Mouse (Mus musculus): ENCODE results near the gene Frrs1. TPM values are rescaled to one million over a fixed set of nuclear protein-coding genes. Genes with fewer than 3 reads are reported as not detected.

The Frrs1 gene
- polyA plus RNA-seq, 1 experiment from 2014 or later, result 10.6 TPM

DNA sequence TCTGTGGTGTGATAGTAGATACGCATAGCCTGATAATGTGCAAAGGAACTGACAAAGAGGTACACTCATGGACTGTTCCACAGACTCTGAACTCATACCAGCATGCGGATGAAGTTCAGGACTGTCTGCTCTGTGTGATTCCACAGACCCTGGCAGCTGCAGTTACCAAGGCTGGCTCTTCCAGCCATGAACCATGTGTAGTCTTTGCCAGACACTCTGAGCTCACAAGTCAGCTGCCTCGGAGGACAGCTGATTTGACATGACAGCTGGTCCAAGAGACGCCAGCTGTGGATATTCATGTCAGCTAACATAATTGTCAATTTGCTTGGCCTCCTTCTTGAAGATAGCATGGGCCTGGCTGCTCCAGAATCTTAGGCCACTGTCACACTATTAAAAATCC, 69.7 kb downstream of the Frrs1 start:
- WGBS, result 85% methylated on average over 4 of the region's 4 CpGs
- no peaks in the 10 kb centered on the region for H3K27me3 ChIP-seq (ENCODE audit: control insufficient read depth, insufficient read depth, low read length)
- 0 out of 2 replicates have a peak, but pooled peaks have one; percentile 29 for ATAC-seq (replicated peaks; ENCODE audit: insufficient number of reproducible peaks, low FRiP score, low TSS enrichment, low read depth)

DNA sequence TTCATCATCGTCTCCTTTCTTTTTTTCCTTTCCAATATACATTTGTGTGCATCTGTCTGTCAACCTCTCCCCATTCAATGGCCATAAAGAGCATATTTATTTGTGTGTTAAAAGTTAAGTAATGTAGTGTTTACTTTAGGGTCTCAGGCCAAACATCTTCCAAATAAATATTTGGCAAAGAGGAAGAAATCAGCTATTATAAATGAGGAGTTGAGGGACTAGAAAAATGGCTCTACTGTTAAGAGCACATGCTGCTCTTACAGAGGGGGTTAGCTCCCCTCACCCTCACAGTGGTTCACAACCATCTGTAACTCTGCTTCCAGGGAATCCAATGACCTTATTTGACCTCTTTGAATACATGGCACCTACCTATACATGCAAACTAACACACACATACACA, 73.9 kb downstream of the Frrs1 start:
- Histone ChIP-seq H3K9me3 (replicated peaks; ENCODE audit: control insufficient read depth, low read length) (no peaks in the 10 kb centered on the region), H3K36me3 (replicated peaks; ENCODE audit: control insufficient read depth, insufficient read depth, low read depth, low read length) (no peaks in the 10 kb centered on the region), H3K27me3 (ENCODE audit: control insufficient read depth, insufficient read depth, low read length) (no peaks in the 10 kb centered on the region), H3K27ac (replicated peaks; ENCODE audit: low read depth, low read length) (no peak overlapping the region), H3K4me1 (ENCODE audit: control insufficient read depth, insufficient read depth, low read length) (no peaks in the 10 kb centered on the region), H3K9ac (replicated peaks; ENCODE audit: low read length) (no peak overlapping the region), H3K4me3 (ENCODE audit: low read depth, low read length) (no peak overlapping the region), H3K4me2 (ENCODE audit: low read depth, low read length) (no peak overlapping the region)
- 85% methylated on average over 1 of the region's 1 CpGs for WGBS
- no peak for ATAC-seq (replicated peaks; ENCODE audit: insufficient number of reproducible peaks, low FRiP score, low TSS enrichment, low read depth)
- no peak for DNase-seq (ENCODE audit: low spot score)

More for the DNA sequence above, 69.7 kb downstream of the Frrs1 start:
- Histone ChIP-seq H3K4me2 (ENCODE audit: low read depth, low read length) (no peak overlapping the region), H3K9ac (replicated peaks; ENCODE audit: low read length) (no peak overlapping the region), H3K4me1 (ENCODE audit: control insufficient read depth, insufficient read depth, low read length) (no peaks in the 10 kb centered on the region), H3K27ac (replicated peaks; ENCODE audit: low read depth, low read length) (no peak overlapping the region), H3K4me3 (ENCODE audit: low read depth, low read length) (no peak overlapping the region), H3K36me3 (replicated peaks; ENCODE audit: control insufficient read depth, insufficient read depth, low read depth, low read length) (no peaks in the 10 kb centered on the region), H3K9me3 (replicated peaks; ENCODE audit: control insufficient read depth, low read length) (no peaks in the 10 kb centered on the region)
- DNase-seq (ENCODE audit: low spot score), result no peak

DNA sequence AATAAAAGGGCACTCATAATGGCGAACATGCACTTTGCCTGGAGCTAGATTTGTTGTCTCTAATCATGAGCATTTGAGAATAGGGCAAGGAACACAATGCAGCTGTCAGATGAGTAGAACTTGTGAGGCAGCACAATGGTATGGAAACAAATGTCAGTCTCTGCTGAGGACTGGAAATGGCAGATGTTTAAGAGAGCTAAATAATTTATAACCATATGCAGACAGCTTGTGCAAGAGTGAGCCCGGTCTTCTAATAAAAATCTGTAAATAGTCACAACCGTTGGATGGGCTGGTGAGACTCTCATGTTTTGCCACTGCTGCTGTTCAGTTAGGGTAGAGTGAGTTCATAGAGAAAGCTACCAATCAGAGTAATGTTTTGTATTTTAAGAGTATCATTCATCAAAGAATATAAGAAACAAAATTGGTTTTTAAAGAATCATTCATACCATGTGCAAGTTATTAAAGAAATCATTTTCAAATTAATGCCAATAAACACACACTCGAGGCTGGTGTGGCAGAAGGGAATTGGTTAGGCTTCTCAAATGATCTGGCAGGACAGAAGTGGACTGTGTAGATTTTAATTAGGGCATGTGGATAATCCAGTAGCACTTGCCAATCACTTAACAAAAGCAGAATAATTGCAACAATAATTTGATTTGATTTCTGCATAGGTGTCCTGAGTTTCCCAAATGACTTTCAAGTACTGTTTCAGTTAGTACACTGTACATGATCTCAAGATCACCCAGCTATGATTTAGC, 77.8 kb downstream of the Frrs1 start:
- DNase-seq (ENCODE audit: low spot score) (no peak), ATAC-seq (replicated peaks; ENCODE audit: insufficient number of reproducible peaks, low FRiP score, low TSS enrichment, low read depth) (no peak)
- H3K9ac ChIP-seq (replicated peaks; ENCODE audit: low read length), result no peak overlapping the region
- WGBS, result 68% methylated on average over 4 of the region's 4 CpGs
- H3K9me3 ChIP-seq (replicated peaks; ENCODE audit: control insufficient read depth, low read length), result no peaks in the 10 kb centered on the region
- no peaks in the 10 kb centered on the region for H3K36me3 ChIP-seq (replicated peaks; ENCODE audit: control insufficient read depth, insufficient read depth, low read depth, low read length)
- H3K4me1 ChIP-seq (ENCODE audit: control insufficient read depth, insufficient read depth, low read length), result no peaks in the 10 kb centered on the region
- no peak overlapping the region for H3K4me2 ChIP-seq (ENCODE audit: low read depth, low read length)
- no peak overlapping the region for H3K4me3 ChIP-seq (ENCODE audit: low read depth, low read length)
- no peaks in the 10 kb centered on the region for H3K27me3 ChIP-seq (ENCODE audit: control insufficient read depth, insufficient read depth, low read length)
- H3K27ac ChIP-seq (replicated peaks; ENCODE audit: low read depth, low read length), result no peak overlapping the region

DNA sequence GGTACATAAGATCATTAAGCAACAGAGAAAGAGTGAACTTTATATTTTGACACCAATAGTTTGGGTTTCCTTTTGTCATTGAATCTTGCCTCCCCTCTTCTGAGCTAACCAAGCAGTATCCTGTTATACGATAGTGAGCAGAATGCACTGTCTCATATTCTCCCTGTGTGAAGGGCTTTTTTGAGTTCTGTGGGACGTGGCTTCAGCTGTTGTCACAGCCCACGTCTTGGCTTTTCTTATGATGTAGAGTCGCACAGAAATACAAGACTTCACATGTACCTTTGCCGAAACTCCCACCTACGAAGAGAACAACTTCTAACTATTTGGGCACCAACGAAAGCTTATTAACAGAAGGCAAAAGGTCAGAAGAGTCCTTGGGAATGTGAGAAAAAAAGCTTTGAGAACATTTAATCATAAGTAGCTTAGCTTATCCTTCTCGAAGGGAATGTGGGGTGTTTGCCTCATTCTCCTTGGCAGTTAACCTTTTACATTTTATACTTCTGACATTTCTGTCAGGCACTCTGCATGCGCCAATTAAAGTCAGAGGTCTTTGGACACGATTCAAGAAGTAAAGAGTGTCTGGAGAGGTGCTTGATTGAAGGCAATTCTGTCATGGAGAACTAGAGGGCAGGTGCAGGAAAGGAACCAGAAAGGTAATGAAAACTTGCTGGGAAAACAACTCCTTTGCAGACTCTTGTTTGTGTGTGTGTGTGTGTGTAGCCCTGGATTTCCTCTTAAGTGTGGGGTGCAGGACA, 81.7 kb downstream of the Frrs1 start:
- DNase-seq (ENCODE audit: low spot score), result no peak
- no peaks in the 10 kb centered on the region for H3K27me3 ChIP-seq (ENCODE audit: control insufficient read depth, insufficient read depth, low read length)
- WGBS, result 76% methylated on average over 10 of the region's 10 CpGs
- no peaks in the 10 kb centered on the region for H3K9me3 ChIP-seq (replicated peaks; ENCODE audit: control insufficient read depth, low read length)
- H3K27ac ChIP-seq (replicated peaks; ENCODE audit: low read depth, low read length), result no peak overlapping the region
- H3K4me3 ChIP-seq (ENCODE audit: low read depth, low read length), result no peak overlapping the region
- no peaks in the 10 kb centered on the region for H3K36me3 ChIP-seq (replicated peaks; ENCODE audit: control insufficient read depth, insufficient read depth, low read depth, low read length)
- H3K4me2 ChIP-seq (ENCODE audit: low read depth, low read length), result no peak overlapping the region
- no peak for ATAC-seq (replicated peaks; ENCODE audit: insufficient number of reproducible peaks, low FRiP score, low TSS enrichment, low read depth)
- no peaks in the 10 kb centered on the region for H3K4me1 ChIP-seq (ENCODE audit: control insufficient read depth, insufficient read depth, low read length)
- no peak overlapping the region for H3K9ac ChIP-seq (replicated peaks; ENCODE audit: low read length)

DNA sequence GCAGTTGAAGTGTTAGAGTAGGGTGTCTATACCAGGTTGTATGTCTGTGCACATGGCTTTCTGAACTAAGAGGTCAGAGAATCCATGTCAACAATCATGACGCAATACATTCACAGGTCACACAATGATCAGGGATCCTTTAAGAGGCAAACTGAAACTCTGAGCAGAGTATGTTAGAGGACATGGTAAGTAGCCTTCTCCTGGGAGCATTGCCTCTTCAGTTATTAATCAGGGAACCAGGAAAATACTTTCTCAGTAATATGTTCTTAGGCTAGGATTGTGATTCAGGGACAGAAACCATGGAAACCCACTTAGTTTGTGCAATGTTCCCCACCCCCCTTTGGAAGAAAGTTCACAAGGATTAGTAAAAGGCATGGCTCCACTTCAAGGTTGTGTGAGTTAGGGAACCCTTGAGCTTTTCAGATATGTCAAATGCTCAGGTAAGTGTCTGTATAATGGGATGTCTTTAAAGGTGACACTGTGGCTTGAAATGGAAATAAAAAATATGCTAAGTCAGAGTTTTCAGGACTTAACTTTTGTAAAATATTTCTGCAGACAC, 82.4 kb downstream of the Frrs1 start:
- H3K27me3 ChIP-seq (ENCODE audit: control insufficient read depth, insufficient read depth, low read length), result no peaks in the 10 kb centered on the region
- no peak overlapping the region for H3K27ac ChIP-seq (replicated peaks; ENCODE audit: low read depth, low read length)
- WGBS, result 87% methylated on average over 1 of the region's 1 CpGs
- no peaks in the 10 kb centered on the region for H3K36me3 ChIP-seq (replicated peaks; ENCODE audit: control insufficient read depth, insufficient read depth, low read depth, low read length)
- no peak overlapping the region for H3K4me2 ChIP-seq (ENCODE audit: low read depth, low read length)
- H3K4me1 ChIP-seq (ENCODE audit: control insufficient read depth, insufficient read depth, low read length), result no peaks in the 10 kb centered on the region
- no peak overlapping the region for H3K4me3 ChIP-seq (ENCODE audit: low read depth, low read length)
- H3K9me3 ChIP-seq (replicated peaks; ENCODE audit: control insufficient read depth, low read length), result no peaks in the 10 kb centered on the region
- no peak for DNase-seq (ENCODE audit: low spot score)
- no peak overlapping the region for H3K9ac ChIP-seq (replicated peaks; ENCODE audit: low read length)
- no peak for ATAC-seq (replicated peaks; ENCODE audit: insufficient number of reproducible peaks, low FRiP score, low TSS enrichment, low read depth)

DNA sequence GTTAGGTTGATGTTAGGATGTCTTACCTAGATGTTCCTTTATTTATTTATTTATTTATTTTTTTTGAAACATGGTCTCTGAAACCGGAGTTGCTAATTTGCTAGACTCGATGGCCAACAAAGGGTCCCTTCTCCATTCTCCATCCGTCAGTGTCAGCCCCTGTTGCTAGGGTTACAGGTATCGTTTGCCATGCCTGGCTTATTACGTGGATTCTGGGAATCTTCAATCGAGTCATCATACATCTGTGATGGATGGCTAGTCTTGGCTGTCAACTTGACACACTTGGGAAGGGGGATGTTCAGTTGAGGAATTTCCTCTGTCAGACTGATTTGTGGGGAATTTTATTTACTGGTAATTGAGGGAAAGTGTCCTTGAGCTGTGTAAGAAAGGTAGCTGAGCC, 83.5 kb downstream of the Frrs1 start:
- no peaks in the 10 kb centered on the region for H3K27me3 ChIP-seq (ENCODE audit: control insufficient read depth, insufficient read depth, low read length)
- H3K4me3 ChIP-seq (ENCODE audit: low read depth, low read length), result no peak overlapping the region
- H3K36me3 ChIP-seq (replicated peaks; ENCODE audit: control insufficient read depth, insufficient read depth, low read depth, low read length), result no peaks in the 10 kb centered on the region
- no peak overlapping the region for H3K27ac ChIP-seq (replicated peaks; ENCODE audit: low read depth, low read length)
- no peak for ATAC-seq (replicated peaks; ENCODE audit: insufficient number of reproducible peaks, low FRiP score, low TSS enrichment, low read depth)
- no peaks in the 10 kb centered on the region for H3K9me3 ChIP-seq (replicated peaks; ENCODE audit: control insufficient read depth, low read length)
- H3K4me1 ChIP-seq (ENCODE audit: control insufficient read depth, insufficient read depth, low read length), result no peaks in the 10 kb centered on the region
- 75% methylated on average over 6 of the region's 6 CpGs for WGBS
- DNase-seq (ENCODE audit: low spot score), result no peak
- no peak overlapping the region for H3K9ac ChIP-seq (replicated peaks; ENCODE audit: low read length)
- H3K4me2 ChIP-seq (ENCODE audit: low read depth, low read length), result no peak overlapping the region

DNA sequence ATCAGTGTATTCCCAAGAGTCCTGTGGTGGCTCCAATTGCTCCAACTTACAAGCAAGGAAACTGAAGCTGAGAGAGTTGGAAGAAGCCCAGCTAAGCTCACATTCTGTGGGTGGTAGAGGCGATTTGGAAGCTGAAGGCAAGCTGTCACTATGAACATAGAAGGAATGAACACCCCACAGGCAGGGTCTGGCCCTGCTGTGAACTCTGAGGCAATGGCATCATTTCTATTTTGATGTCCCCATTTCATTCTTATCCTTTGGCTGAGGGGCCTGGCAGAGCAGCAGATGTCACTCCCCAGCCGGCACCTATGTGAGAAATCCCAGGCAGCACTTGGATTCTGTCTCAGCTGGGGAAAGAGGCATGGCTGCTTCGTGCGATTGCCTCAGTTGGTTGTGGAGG, 84.2 kb downstream of the Frrs1 start:
- H3K4me2 ChIP-seq (ENCODE audit: low read depth, low read length), result no peak overlapping the region
- H3K9ac ChIP-seq (replicated peaks; ENCODE audit: low read length), result no peak overlapping the region
- ATAC-seq (replicated peaks; ENCODE audit: insufficient number of reproducible peaks, low FRiP score, low TSS enrichment, low read depth) (no peak), DNase-seq (ENCODE audit: low spot score) (no peak)
- no peak overlapping the region for H3K4me3 ChIP-seq (ENCODE audit: low read depth, low read length)
- WGBS, result 87% methylated on average over 4 of the region's 4 CpGs
- H3K4me1 ChIP-seq (ENCODE audit: control insufficient read depth, insufficient read depth, low read length), result no peaks in the 10 kb centered on the region
- H3K9me3 ChIP-seq (replicated peaks; ENCODE audit: control insufficient read depth, low read length), result no peaks in the 10 kb centered on the region
- H3K36me3 ChIP-seq (replicated peaks; ENCODE audit: control insufficient read depth, insufficient read depth, low read depth, low read length), result no peaks in the 10 kb centered on the region
- H3K27ac ChIP-seq (replicated peaks; ENCODE audit: low read depth, low read length), result no peak overlapping the region
- no peaks in the 10 kb centered on the region for H3K27me3 ChIP-seq (ENCODE audit: control insufficient read depth, insufficient read depth, low read length)

DNA sequence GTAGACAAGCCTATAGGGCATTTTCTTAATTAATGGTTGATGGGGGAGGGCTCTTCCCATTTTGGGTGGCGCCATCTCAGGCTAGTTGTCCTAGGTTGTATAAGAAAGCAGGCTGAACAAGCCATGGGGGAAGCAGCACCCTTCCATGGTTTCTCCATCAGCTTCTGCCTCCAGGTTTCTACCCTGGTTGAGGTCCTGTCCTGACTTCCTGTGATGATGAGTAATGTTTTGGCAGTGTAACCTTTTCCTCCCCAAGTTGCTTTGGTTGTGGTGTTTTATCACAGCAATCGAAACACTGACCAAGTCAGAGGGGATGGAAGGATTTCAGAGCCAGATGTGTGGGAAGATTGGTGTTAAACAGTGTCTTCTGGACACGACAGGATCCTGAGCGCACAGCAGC, 87.2 kb downstream of the Frrs1 start:
- H3K27ac ChIP-seq (replicated peaks; ENCODE audit: low read depth, low read length), result no peak overlapping the region
- H3K27me3 ChIP-seq (ENCODE audit: control insufficient read depth, insufficient read depth, low read length), result no peaks in the 10 kb centered on the region
- ATAC-seq (replicated peaks; ENCODE audit: insufficient number of reproducible peaks, low FRiP score, low TSS enrichment, low read depth) (no peak), DNase-seq (ENCODE audit: low spot score) (no peak)
- no peaks in the 10 kb centered on the region for H3K9me3 ChIP-seq (replicated peaks; ENCODE audit: control insufficient read depth, low read length)
- H3K36me3 ChIP-seq (replicated peaks; ENCODE audit: control insufficient read depth, insufficient read depth, low read depth, low read length), result no peaks in the 10 kb centered on the region
- WGBS, result 87% methylated on average over 4 of the region's 4 CpGs
- no peak overlapping the region for H3K4me2 ChIP-seq (ENCODE audit: low read depth, low read length)
- no peak overlapping the region for H3K9ac ChIP-seq (replicated peaks; ENCODE audit: low read length)
- no peaks in the 10 kb centered on the region for H3K4me1 ChIP-seq (ENCODE audit: control insufficient read depth, insufficient read depth, low read length)
- H3K4me3 ChIP-seq (ENCODE audit: low read depth, low read length), result no peak overlapping the region
